Mouse (Mus musculus): ENCODE measurements around the gene Golph3l. TPM values are rescaled to one million over a fixed set of nuclear protein-coding genes. Genes with fewer than 3 reads are reported as not detected.

Golph3l gene
- polyA plus RNA-seq, 1 experiment from 2014 or later = 25.4 TPM

Other genes with a start within 250 kb of the Golph3l start
- gene Setdb1, start 231.7 kb upstream of the Golph3l start, polyA plus RNA-seq (2016; fragmentation: Nextera tagmentation; extraction: Ambion mirVana) = 33.0 and 42.8 TPM in 2 replicates
- gene 4930558C23Rik, start 186.1 kb upstream of the Golph3l start, polyA plus RNA-seq (2016; fragmentation: Nextera tagmentation; extraction: Ambion mirVana) = not detected in 2 replicates
- 30.1 and 32.8 TPM in 2 replicates for gene Arnt, start 154.5 kb upstream of the Golph3l start, polyA plus RNA-seq (2016; fragmentation: Nextera tagmentation; extraction: Ambion mirVana)
- 4.2 and 10.2 TPM in 2 replicates for gene Ctsk, start 89.7 kb upstream of the Golph3l start, polyA plus RNA-seq (2016; fragmentation: Nextera tagmentation; extraction: Ambion mirVana)
- 0.96 and 1.9 TPM in 2 replicates for gene Ctss, start 62.1 kb upstream of the Golph3l start, polyA plus RNA-seq (2016; fragmentation: Nextera tagmentation; extraction: Ambion mirVana)
- 0.19 TPM in 1 of 2 replicates, not detected in the other for gene Hormad1, start 29.3 kb upstream of the Golph3l start, polyA plus RNA-seq (2016; fragmentation: Nextera tagmentation; extraction: Ambion mirVana)
- 59.3 and 67.2 TPM in 2 replicates for gene Ensa, start 36.1 kb downstream of the Golph3l start, polyA plus RNA-seq (2016; fragmentation: Nextera tagmentation; extraction: Ambion mirVana)
- 37.7 and 50.2 TPM in 2 replicates for gene Mcl1, start 69.9 kb downstream of the Golph3l start, polyA plus RNA-seq (2016; fragmentation: Nextera tagmentation; extraction: Ambion mirVana)
- gene Adamtsl4, start 99.0 kb downstream of the Golph3l start, polyA plus RNA-seq (2016; fragmentation: Nextera tagmentation; extraction: Ambion mirVana) = 4.2 and 5.7 TPM in 2 replicates
- 76.8 and 109 TPM in 2 replicates for gene Ecm1, start 150.6 kb downstream of the Golph3l start, polyA plus RNA-seq (2016; fragmentation: Nextera tagmentation; extraction: Ambion mirVana)
- 61.9 and 62.6 TPM in 2 replicates for gene Tars2, start 171.3 kb downstream of the Golph3l start, polyA plus RNA-seq (2016; fragmentation: Nextera tagmentation; extraction: Ambion mirVana)
- gene Rprd2, start 229.9 kb downstream of the Golph3l start, polyA plus RNA-seq (2016; fragmentation: Nextera tagmentation; extraction: Ambion mirVana) = 22.7 and 23.5 TPM in 2 replicates